Mouse (Mus musculus): ENCODE results near the gene Stk11ip. TPM values are rescaled to one million over a fixed set of nuclear protein-coding genes. Genes with fewer than 3 reads are reported as not detected.

Gene Stk11ip
- total and polyA plus RNA-seq, 3 experiments, result 16.0 to 36.9 (median 17.3) TPM

- DNase-seq (ENCODE audit: extremely low read depth), result no peak
- peak overlapping the region; percentile 87 for H3K4me2 ChIP-seq (ENCODE audit: insufficient read depth, low read depth, poor library complexity, severe bottlenecking)
- H3K9me3 ChIP-seq (replicated peaks; ENCODE audit: low read length), result no peaks in the 10 kb centered on the region
- H3K79me2 ChIP-seq (replicated peaks; ENCODE audit: control insufficient read depth, extremely low read depth, insufficient read depth, poor library complexity, severe bottlenecking), result peaks cover 5% of the 10 kb centered on the region; the same call in 1 of the 2 replicates
- H3K36me3 ChIP-seq (replicated peaks in 1 of 2; ENCODE audit: control insufficient read depth in 1 of 2, insufficient read depth in 1 of 2, low read length in 1 of 2), result peaks cover 15 to 23% of the 10 kb centered on the region in 2 experiments
- in situ Hi-C loops (cut with MboI; ENCODE audit: low pct_ligation_motif_present, low pct_unique_long_range_greater_than_20kb, low sequenced_read_pairs) (no loop called here), dilution Hi-C loops (cut with MboI; ENCODE audit: extremely low pct_ligation_motif_present, extremely low pct_unique_long_range_greater_than_20kb, low sequenced_read_pairs) (no loop called here)
- no peak overlapping the region for H3K9ac ChIP-seq (ENCODE audit: insufficient read depth, low read depth)
- H3K27me3 ChIP-seq (replicated peaks), result peaks cover 5% of the 10 kb centered on the region
- H3K4me3 ChIP-seq (replicated peaks in 1 of 3; ENCODE audit: low read depth in 2 of 3, low read length in 2 of 3, poor library complexity in 1 of 3), result no peak overlapping the region
- TF ChIP-seq GABPA (IDR thresholded peaks at IDR 0.05; ENCODE audit: insufficient replicate concordance, low read depth, low read length), result no peak
- no peak for TF ChIP-seq ELF1 (IDR thresholded peaks at IDR 0.05; ENCODE audit: low read depth, low read length)
- TF ChIP-seq HCFC1 (IDR thresholded peaks at IDR 0.05; ENCODE audit: low read depth, low read length), result no peak
- TF ChIP-seq USF1 (IDR thresholded peaks at IDR 0.05; ENCODE audit: low read depth, low read length), result no peak
- TF ChIP-seq NRF1 (IDR thresholded peaks at IDR 0.05; ENCODE audit: low read depth, low read length), result no peak
- TF ChIP-seq MEF2A (IDR thresholded peaks at IDR 0.05; ENCODE audit: borderline replicate concordance, low read depth, low read length), result no peak
- TF ChIP-seq RAD21 (IDR thresholded peaks at IDR 0.05; ENCODE audit: low read depth, low read length), result no peak
- no peak for TF ChIP-seq SIN3A (IDR thresholded peaks at IDR 0.05; ENCODE audit: low read length)
- TF ChIP-seq ZKSCAN1 (IDR thresholded peaks at IDR 0.05; ENCODE audit: borderline replicate concordance, low read depth, low read length), result no peak
- no peak for TF ChIP-seq CTCF (conservative IDR thresholded peaks at IDR 0.05 in 1 of 2, IDR thresholded peaks at IDR 0.05 in 1 of 2; ENCODE audit: low read depth in 2 of 2, low read length in 2 of 2)
- H3K4me1 ChIP-seq (ENCODE audit: control insufficient read depth in 1 of 2, insufficient read depth in 2 of 2), result peaks cover 7 to 24% of the 10 kb centered on the region in 2 experiments
- H3K27ac ChIP-seq (ENCODE audit: insufficient read depth, low read depth), result no peak overlapping the region
Observed at GRCm38 (mm10) chr1:75480036-75480435, 41.3 kb upstream of the Stk11ip start.

DNA sequence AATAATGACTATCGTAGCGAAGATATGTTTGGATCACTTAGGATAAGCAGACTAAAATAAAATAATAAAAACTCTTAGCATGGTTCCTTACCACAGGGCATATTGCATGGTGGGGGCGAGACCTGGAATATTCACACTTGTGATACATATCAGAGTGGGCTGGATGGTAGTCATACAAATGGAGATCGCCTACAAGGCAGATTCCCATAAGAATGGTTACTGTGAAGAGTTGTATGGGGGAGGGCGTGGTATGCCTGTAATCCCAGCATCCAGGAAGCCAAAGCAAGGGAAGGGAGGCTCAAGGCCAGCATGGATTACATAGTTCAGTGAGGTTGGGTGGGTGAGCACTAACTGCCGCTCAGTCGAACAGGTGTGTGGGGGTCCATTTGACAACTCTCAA, 40.6 kb upstream of the Stk11ip start:
- H3K36me3 ChIP-seq (replicated peaks in 1 of 2; ENCODE audit: control insufficient read depth in 1 of 2, insufficient read depth in 1 of 2, low read length in 1 of 2), result peaks cover 8 to 16% of the 10 kb centered on the region in 2 experiments
- H3K27ac ChIP-seq (ENCODE audit: insufficient read depth, low read depth), result no peak overlapping the region
- dilution Hi-C loops (cut with MboI; ENCODE audit: extremely low pct_ligation_motif_present, extremely low pct_unique_long_range_greater_than_20kb, low sequenced_read_pairs), result no loop called here
- in situ Hi-C loops (cut with MboI; ENCODE audit: low pct_ligation_motif_present, low pct_unique_long_range_greater_than_20kb, low sequenced_read_pairs), result no loop called here
- DNase-seq (ENCODE audit: extremely low read depth), result no peak
- H3K27me3 ChIP-seq (replicated peaks), result peaks cover 7% of the 10 kb centered on the region
- H3K4me2 ChIP-seq (ENCODE audit: insufficient read depth, low read depth, poor library complexity, severe bottlenecking), result no peak overlapping the region
- H3K4me1 ChIP-seq (ENCODE audit: control insufficient read depth in 1 of 2, insufficient read depth in 2 of 2), result peaks cover 7 to 24% of the 10 kb centered on the region in 2 experiments
- H3K9me3 ChIP-seq (replicated peaks; ENCODE audit: low read length), result no peaks in the 10 kb centered on the region
- no peak overlapping the region for H3K4me3 ChIP-seq (replicated peaks in 1 of 3; ENCODE audit: low read depth in 2 of 3, low read length in 2 of 3, poor library complexity in 1 of 3)
- no peak overlapping the region for H3K9ac ChIP-seq (ENCODE audit: insufficient read depth, low read depth)
- TF ChIP-seq NELFE (IDR thresholded peaks at IDR 0.05; ENCODE audit: low read depth, low read length) (no peak), TBP (conservative IDR thresholded peaks at IDR 0.05; ENCODE audit: low read depth, low read length) (no peak), GABPA (IDR thresholded peaks at IDR 0.05; ENCODE audit: insufficient replicate concordance, low read depth, low read length) (no peak), PAX5 (IDR thresholded peaks at IDR 0.05; ENCODE audit: low read length) (no peak), ZKSCAN1 (IDR thresholded peaks at IDR 0.05; ENCODE audit: borderline replicate concordance, low read depth, low read length) (no peak), ETS1 (conservative IDR thresholded peaks at IDR 0.05; ENCODE audit: low read depth, low read length) (no peak), MAX (IDR thresholded peaks at IDR 0.05; ENCODE audit: low read length) (no peak), HCFC1 (IDR thresholded peaks at IDR 0.05; ENCODE audit: low read depth, low read length) (no peak), CHD1 (IDR thresholded peaks at IDR 0.05; ENCODE audit: low read depth, low read length) (no peak), CTCF (conservative IDR thresholded peaks at IDR 0.05 in 1 of 2, IDR thresholded peaks at IDR 0.05 in 1 of 2; ENCODE audit: low read depth in 2 of 2, low read length in 2 of 2) (no peak), IRF4 (IDR thresholded peaks at IDR 0.05; ENCODE audit: low read depth, low read length) (no peak), USF2 (conservative IDR thresholded peaks at IDR 0.05; ENCODE audit: low read depth, low read length) (no peak)
- H3K79me2 ChIP-seq (replicated peaks; ENCODE audit: control insufficient read depth, extremely low read depth, insufficient read depth, poor library complexity, severe bottlenecking), result peaks cover 5% of the 10 kb centered on the region; the same call in 1 of the 2 replicates
